Mouse (Mus musculus) CH12.LX (cell line): ENCODE measurements around the gene Gch1. TPM values are rescaled to one million over a fixed set of nuclear protein-coding genes. Genes with fewer than 3 reads are reported as not detected.

Experiments
- DNase-seq: peaks from one replicate; pipeline ENCODE4 v3.0.0-alpha.2; 2013; ENCODE audit errors: extremely low read depth
- H3K27ac ChIP-seq: 2 replicates; pipeline ENCODE4 v1.5.1; 2012; ENCODE audit warnings: low read depth, mild to moderate bottlenecking, control low read depth, moderate library complexity; ENCODE audit not compliant: insufficient read depth
- H3K27me3 ChIP-seq: replicated peaks from 2 replicates; pipeline ENCODE3; 2012; ENCODE audit warnings: inconsistent platforms
- H3K36me3 ChIP-seq, 2 experiments: replicated peaks in 1 of 2; 2 replicates each; pipeline versions ENCODE3 to v1.6.1; 2012; ENCODE audit warnings: inconsistent platforms in 1 of 2, low read length in 1 of 2, mild to moderate bottlenecking in 1 of 2, mixed read lengths in 1 of 2, moderate library complexity in 1 of 2; ENCODE audit not compliant: control insufficient read depth in 1 of 2, insufficient read depth in 1 of 2
- H3K4me1 ChIP-seq, 2 experiments: 2 replicates each; pipeline ENCODE4 v1.6.1; 2012; ENCODE audit warnings: inconsistent platforms in 1 of 2, moderate library complexity in 1 of 2; ENCODE audit not compliant: insufficient read depth in 2 of 2, control insufficient read depth in 1 of 2
- H3K4me2 ChIP-seq: 2 replicates; pipeline ENCODE4 v1.6.1; 2012; ENCODE audit warnings: low read depth, mild to moderate bottlenecking, control low read depth; ENCODE audit not compliant: poor library complexity, insufficient read depth, severe bottlenecking
- H3K4me3 ChIP-seq, 3 experiments: fragments of 150-350 bp in 1 of 3; sonication (generic) in 1 of 3; replicated peaks in 1 of 3; 2 replicates each; pipeline versions ENCODE3 to v1.5.1; 2011 to 2012; ENCODE audit warnings: low read depth in 2 of 3, low read length in 2 of 3, mild to moderate bottlenecking in 2 of 3, moderate library complexity in 2 of 3, control low read depth in 1 of 3, improper control_type of control experiment in 1 of 3, inconsistent platforms in 1 of 3, mixed read lengths in 1 of 3; ENCODE audit not compliant: poor library complexity in 1 of 3
- H3K79me2 ChIP-seq: replicated peaks from 2 replicates; pipeline ENCODE4 v1.6.1; 2012; ENCODE audit warnings: mild to moderate bottlenecking, moderate library complexity; ENCODE audit not compliant: control insufficient read depth, poor library complexity, insufficient read depth, severe bottlenecking; ENCODE audit errors: extremely low read depth
- H3K9ac ChIP-seq: 2 replicates; pipeline ENCODE4 v1.6.1; 2012; ENCODE audit warnings: low read depth, mild to moderate bottlenecking, control low read depth, moderate library complexity; ENCODE audit not compliant: insufficient read depth
- H3K9me3 ChIP-seq: replicated peaks from 2 replicates; pipeline ENCODE3; 2012; ENCODE audit warnings: low read length, inconsistent platforms, mixed read lengths
- E2F4 ChIP-seq: IDR thresholded peaks from 2 replicates; pipeline ENCODE4 v1.6.1; 2011; ENCODE audit warnings: low read depth, low read length, improper control_type of control experiment; ENCODE audit not compliant: insufficient replicate concordance
- EP300 ChIP-seq: IDR thresholded peaks from 2 replicates; pipeline ENCODE4 v1.6.1; 2011; ENCODE audit warnings: low read length, improper control_type of control experiment
- ETS1 ChIP-seq: conservative IDR thresholded peaks from 2 replicates; pipeline ENCODE4 v1.6.1; 2012; ENCODE audit warnings: low read depth, mild to moderate bottlenecking, inconsistent platforms, low read length, improper control_type of control experiment, moderate library complexity
- HCFC1 ChIP-seq: IDR thresholded peaks from 2 replicates; pipeline ENCODE4 v1.6.1; 2012; ENCODE audit warnings: low read depth, mild to moderate bottlenecking, inconsistent platforms, low read length, improper control_type of control experiment
- JUN ChIP-seq: IDR thresholded peaks from 2 replicates; pipeline ENCODE4 v1.6.1; 2011; ENCODE audit warnings: low read depth, mild to moderate bottlenecking, low read length, improper control_type of control experiment, moderate library complexity; ENCODE audit not compliant: insufficient read depth
- KAT2A ChIP-seq: IDR thresholded peaks from 2 replicates; pipeline ENCODE4 v1.6.1; 2012; ENCODE audit warnings: low read length, improper control_type of control experiment, inconsistent platforms; ENCODE audit not compliant: insufficient replicate concordance
- MAZ ChIP-seq: IDR thresholded peaks from 2 replicates; pipeline ENCODE4 v1.6.1; 2012; ENCODE audit warnings: low read depth, mild to moderate bottlenecking, inconsistent platforms, low read length, improper control_type of control experiment, moderate library complexity
- MXI1 ChIP-seq: IDR thresholded peaks from 2 replicates; pipeline ENCODE4 v1.6.1; 2011; ENCODE audit warnings: mild to moderate bottlenecking, low read depth, low read length, improper control_type of control experiment
- NELFE ChIP-seq: IDR thresholded peaks from 2 replicates; pipeline ENCODE4 v1.6.1; 2011; ENCODE audit warnings: low read depth, low read length, improper control_type of control experiment
- PAX5 ChIP-seq: IDR thresholded peaks from 2 replicates; pipeline ENCODE4 v1.6.1; 2012; ENCODE audit warnings: low read length, inconsistent platforms, mixed read lengths
- POLR2A ChIP-seq: IDR thresholded peaks from 2 replicates; pipeline ENCODE4 v1.6.1; 2011; ENCODE audit warnings: low read depth, mild to moderate bottlenecking, improper control_type of control experiment, low read length
- POLR2AphosphoS2 ChIP-seq: IDR thresholded peaks from 2 replicates; pipeline ENCODE4 v1.6.1; 2011; ENCODE audit warnings: low read depth, low read length, improper control_type of control experiment
- RAD21 ChIP-seq: IDR thresholded peaks from 2 replicates; pipeline ENCODE4 v1.6.1; 2011; ENCODE audit warnings: low read depth, mild to moderate bottlenecking, low read length, improper control_type of control experiment, moderate library complexity
- SIN3A ChIP-seq: IDR thresholded peaks from 2 replicates; pipeline ENCODE4 v1.6.1; 2012; ENCODE audit warnings: low read length, improper control_type of control experiment, inconsistent platforms
- SMC3 ChIP-seq: IDR thresholded peaks from 2 replicates; pipeline ENCODE4 v1.6.1; 2011; ENCODE audit warnings: low read depth, low read length, improper control_type of control experiment
- UBTF ChIP-seq: IDR thresholded peaks from 2 replicates; pipeline ENCODE4 v1.6.1; 2012; ENCODE audit warnings: low read depth, mild to moderate bottlenecking, inconsistent platforms, low read length, improper control_type of control experiment, moderate library complexity
- USF1 ChIP-seq: IDR thresholded peaks from 2 replicates; pipeline ENCODE4 v1.6.1; 2014; ENCODE audit warnings: low read depth, mild to moderate bottlenecking, inconsistent platforms, low read length, improper control_type of control experiment
- USF2 ChIP-seq: conservative IDR thresholded peaks from 2 replicates; pipeline ENCODE4 v1.6.1; 2011; ENCODE audit warnings: low read depth, low read length, improper control_type of control experiment
- ZC3H11A ChIP-seq: IDR thresholded peaks from 2 replicates; pipeline ENCODE4 v1.6.1; 2012; ENCODE audit warnings: low read depth, mild to moderate bottlenecking, inconsistent platforms, low read length, improper control_type of control experiment
- ZNF384 ChIP-seq: IDR thresholded peaks from 2 replicates; pipeline ENCODE4 v1.6.1; 2012; ENCODE audit warnings: low read depth, low read length, improper control_type of control experiment, inconsistent platforms
- dilution Hi-C: fragments of 300-500 bp; cut with MboI; formaldehyde crosslinking; loops from 2 replicates; pipeline ENCODE4 v1.14.3; 2020; ENCODE audit warnings: low sequenced_read_pairs; ENCODE audit not compliant: extremely low pct_unique_long_range_greater_than_20kb, extremely low pct_ligation_motif_present
- in situ Hi-C: fragments of 300-500 bp; cut with MboI; formaldehyde crosslinking; loops from 3 replicates; pipeline ENCODE4 v1.14.3; 2019; ENCODE audit warnings: low sequenced_read_pairs, low pct_ligation_motif_present, low pct_unique_long_range_greater_than_20kb, mixed read lengths
- polyA plus RNA-seq: library from polyadenylated mRNA; unstranded; fragments of >175 nt; gene quantifications from 2 replicates; pipeline ENCODE4 v1.2.1, GENCODE M21; 2012; ENCODE audit warnings: low read depth; ENCODE audit not compliant: insufficient read length
- total RNA-seq, 2 experiments: library from RNA; depleted of rRNA; stranded (reverse); fragments of 300-350 nt in 1 of 2; fragments of >200 nt in 1 of 2; gene quantifications; 2 replicates each; pipeline ENCODE4 v1.2.3; 2012 to 2014

Gch1 gene
- total and polyA plus RNA-seq, 3 experiments = 5.7 to 6.5 (median 5.7) TPM

GRCm38 (mm10) chr14:47234526-47235250, 45.5 kb upstream of the Gch1 start:
- dilution Hi-C loops = no loop called here
- H3K4me2 ChIP-seq = no peak overlapping the region

DNA sequence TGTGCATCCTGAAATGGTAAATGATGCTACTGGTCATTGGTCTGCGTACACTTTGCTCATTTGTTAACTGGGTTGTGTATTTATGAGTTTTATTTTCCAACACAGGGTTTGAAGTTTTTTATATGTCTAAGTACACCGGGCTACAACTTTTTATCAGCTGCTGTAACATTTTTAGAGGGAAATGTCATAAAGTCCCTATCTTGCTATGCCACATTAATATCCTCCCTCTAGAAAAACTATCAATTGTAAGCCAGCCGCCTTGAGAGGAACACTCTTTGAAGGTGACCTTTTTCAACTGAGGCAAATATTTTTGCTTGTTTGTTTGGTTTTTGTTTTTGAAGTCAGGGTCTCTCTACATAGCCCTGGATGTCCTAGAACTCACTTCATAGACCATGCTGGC, 44.8 kb upstream of the Gch1 start:
- no peak overlapping the region for H3K27ac ChIP-seq

More at GRCm38 (mm10) chr14:47234526-47235250, 45.5 kb upstream of the Gch1 start:
- H3K9ac ChIP-seq = no peak overlapping the region
- H3K4me1 ChIP-seq = 0 out of 4 replicates have a peak, but pooled peaks cover 0 to under 1% of the 10 kb centered on the region in 2 experiments
- no peak overlapping the region for H3K4me3 ChIP-seq
- peaks cover under 1 to 4% of the 10 kb centered on the region in 2 experiments for H3K36me3 ChIP-seq
- no peaks in the 10 kb centered on the region for H3K27me3 ChIP-seq
- no peak for DNase-seq
- TF ChIP-seq POLR2AphosphoS2 (no peak), SIN3A (no peak), EP300 (no peak), NELFE (no peak), ZC3H11A (no peak), MXI1 (no peak), HCFC1 (no peak), RAD21 (no peak), POLR2A (no peak), USF2 (no peak)
- in situ Hi-C loops = loop anchor here (25.0 kb wide), 1 partner anchor 347 kb away; the partner anchor contains the start of gene Samd4
- H3K27ac ChIP-seq = no peak overlapping the region
- no peaks in the 10 kb centered on the region for H3K79me2 ChIP-seq
- H3K9me3 ChIP-seq = peaks cover 10% of the 10 kb centered on the region

More for the DNA sequence above, 44.8 kb upstream of the Gch1 start:
- dilution Hi-C loops (no loop called here), in situ Hi-C loops (loop anchor here (25.0 kb wide), 1 partner anchor 347 kb away; the partner anchor contains the start of gene Samd4)
- H3K4me3 ChIP-seq = no peak overlapping the region
- no peaks in the 10 kb centered on the region for H3K79me2 ChIP-seq
- no peaks in the 10 kb centered on the region for H3K27me3 ChIP-seq
- H3K9ac ChIP-seq = no peak overlapping the region
- H3K36me3 ChIP-seq = no peaks in the 10 kb centered on the region
- 0 out of 4 replicates have a peak, but pooled peaks cover 0 to 2% of the 10 kb centered on the region in 2 experiments for H3K4me1 ChIP-seq
- peaks cover 10% of the 10 kb centered on the region for H3K9me3 ChIP-seq
- DNase-seq = no peak
- TF ChIP-seq POLR2AphosphoS2 (no peak), UBTF (no peak), ETS1 (no peak), JUN (no peak), ZNF384 (no peak), EP300 (no peak), PAX5 (no peak), SMC3 (no peak), KAT2A (no peak), MAZ (no peak), USF1 (no peak), E2F4 (no peak)
- H3K4me2 ChIP-seq = no peak overlapping the region
